Mouse (Mus musculus) kidney, embryonic 15.5 days (tissue): ENCODE measurements around the gene Coq8b. TPM values are rescaled to one million over a fixed set of nuclear protein-coding genes. Genes with fewer than 3 reads are reported as not detected.
A peak's percentile ranks its signal among the peaks of the same experiment; 100 is the strongest.

Source experiments
- ATAC-seq: fragments of 200-750 bp; cut with Nextera tagmentation; replicated peaks from 2 replicates; pipeline ENCODE4 v1.8.0; 2017; ENCODE audit warnings: moderate TSS enrichment; ENCODE audit not compliant: low FRiP score
- H3K27ac ChIP-seq: fragments of 300-500 bp; sonication (generic); 2 replicates; pipeline ENCODE4 v1.5.1; 2015; ENCODE audit warnings: mild to moderate bottlenecking, inconsistent platforms
- H3K27me3 ChIP-seq: fragments of 300-500 bp; sonication (generic); 2 replicates; pipeline ENCODE4 v1.6.1; 2015; ENCODE audit warnings: inconsistent platforms
- H3K36me3 ChIP-seq: fragments of 300-500 bp; sonication (generic); 2 replicates; pipeline ENCODE4 v1.6.1; 2015; ENCODE audit warnings: inconsistent platforms
- H3K4me1 ChIP-seq: fragments of 300-500 bp; sonication (generic); 2 replicates; pipeline ENCODE4 v1.6.1; 2015; ENCODE audit warnings: inconsistent platforms
- H3K4me2 ChIP-seq: fragments of 300-500 bp; sonication (generic); 2 replicates; pipeline ENCODE4 v1.6.1; 2015; ENCODE audit warnings: moderate library complexity, mild to moderate bottlenecking, inconsistent platforms
- H3K4me3 ChIP-seq: fragments of 300-500 bp; sonication (generic); replicated peaks from 2 replicates; pipeline ENCODE4 v1.5.1; 2015; ENCODE audit warnings: mild to moderate bottlenecking, inconsistent platforms
- H3K9ac ChIP-seq: fragments of 300-500 bp; sonication (generic); 2 replicates; pipeline ENCODE4 v1.6.1; 2015; ENCODE audit warnings: mild to moderate bottlenecking, inconsistent platforms
- H3K9me3 ChIP-seq: fragments of 300-500 bp; sonication (generic); replicated peaks from 2 replicates; pipeline ENCODE4 v1.6.1; 2016; ENCODE audit warnings: inconsistent platforms
- WGBS: fragments of 180-500 bp; shearing (Covaris S2); methylation state at CpG from one replicate; pipeline ENCODE4 v1.1.7; 2015; ENCODE audit warnings: mixed read lengths; 5-methylcytosine and 5-hydroxymethylcytosine counted together
- microRNA counts: library from miRNA; unstranded; fragments of <30 nt; microRNA quantifications from one replicate; lab custom pipeline; 2016
- microRNA-seq: library from miRNA; unstranded; fragments of <30 nt; microRNA quantifications from one replicate; pipeline ENCODE4, GENCODE M21; 2016
- polyA plus RNA-seq: library from polyadenylated mRNA; unstranded; fragments of >200 nt; fragmentation: Nextera tagmentation; extraction: Ambion mirVana; gene quantifications from 2 replicates; pipeline ENCODE4 v1.2.1, GENCODE M21; 2015

Gene Coq8b
- polyA plus RNA-seq, 1 experiment from 2014 or later: 23.1 TPM

GRCm38 (mm10) chr7:27300351-27300750 is 67.5 kb downstream of the Coq8b start:
- H3K36me3 ChIP-seq: no peaks in the 10 kb centered on the region
- no peak overlapping the region for H3K27ac ChIP-seq
- no peak for ATAC-seq
- H3K4me1 ChIP-seq: 0 out of 2 replicates have a peak, but pooled peaks cover 3% of the 10 kb centered on the region
- H3K4me3 ChIP-seq: no peak overlapping the region
- H3K9ac ChIP-seq: no peak overlapping the region
- 83% methylated on average over 4 of the region's 4 CpGs for WGBS
- no peaks in the 10 kb centered on the region for H3K9me3 ChIP-seq
- peaks cover 3% of the 10 kb centered on the region for H3K27me3 ChIP-seq
- H3K4me2 ChIP-seq: no peak overlapping the region

GRCm38 (mm10) chr7:27300801-27301200 is 68.0 kb downstream of the Coq8b start:
- whole genome bisulfite sequencing: 72% methylated on average over 5 of the region's 5 CpGs

GRCm38 (mm10) chr7:27302172-27302571 is 69.3 kb downstream of the Coq8b start:
- 0 out of 2 replicates have a peak, but pooled peaks have one; percentile 37 for ATAC-seq
- peaks cover 3% of the 10 kb centered on the region for H3K27me3 ChIP-seq
- H3K4me3 ChIP-seq: no peak overlapping the region
- WGBS: 10% methylated on average over 11 of the region's 11 CpGs
- H3K27ac ChIP-seq: no peak overlapping the region
- H3K4me1 ChIP-seq: 0 out of 2 replicates have a peak, but pooled peaks cover 9% of the 10 kb centered on the region
- no peaks in the 10 kb centered on the region for H3K9me3 ChIP-seq
- H3K4me2 ChIP-seq: no peak overlapping the region
- H3K9ac ChIP-seq: no peak overlapping the region
- H3K36me3 ChIP-seq: no peaks in the 10 kb centered on the region

More at GRCm38 (mm10) chr7:27300801-27301200, 68.0 kb downstream of the Coq8b start:
- 0 out of 2 replicates have a peak, but pooled peaks cover 3% of the 10 kb centered on the region for H3K4me1 ChIP-seq
- H3K9ac ChIP-seq: no peak overlapping the region
- no peak overlapping the region for H3K27ac ChIP-seq
- H3K9me3 ChIP-seq: no peaks in the 10 kb centered on the region
- ATAC-seq: no peak
- no peak overlapping the region for H3K4me2 ChIP-seq
- no peaks in the 10 kb centered on the region for H3K36me3 ChIP-seq
- H3K27me3 ChIP-seq: peaks cover 3% of the 10 kb centered on the region
- H3K4me3 ChIP-seq: no peak overlapping the region

- H3K36me3 ChIP-seq: no peaks in the 10 kb centered on the region
- no peak overlapping the region for H3K4me3 ChIP-seq
- H3K9ac ChIP-seq: no peak overlapping the region
- H3K4me2 ChIP-seq: no peak overlapping the region
- H3K4me1 ChIP-seq: peaks cover 32% of the 10 kb centered on the region
- WGBS: 82% methylated on average over 17 of the region's 17 CpGs
- peaks cover 6% of the 10 kb centered on the region for H3K27me3 ChIP-seq
- H3K9me3 ChIP-seq: no peaks in the 10 kb centered on the region
- no peak for ATAC-seq
- no peak overlapping the region for H3K27ac ChIP-seq
These were observed 72.4 kb downstream of the Coq8b start for GRCm38 (mm10) chr7:27305091-27305730.

GRCm38 (mm10) chr7:27306161-27307160 is 73.6 kb downstream of the Coq8b start:
- Histone ChIP-seq H3K36me3 (no peaks in the 10 kb centered on the region), H3K9me3 (no peaks in the 10 kb centered on the region), H3K27me3 (peaks cover 11% of the 10 kb centered on the region), H3K27ac (no peak overlapping the region), H3K4me1 (peaks cover 37% of the 10 kb centered on the region), H3K4me2 (no peak overlapping the region), H3K4me3 (no peak overlapping the region), H3K9ac (no peak overlapping the region)
- WGBS: 77% methylated on average over 24 of the region's 24 CpGs
- ATAC-seq: no peak

GRCm38 (mm10) chr7:27307551-27307950 is 74.7 kb downstream of the Coq8b start:
- no peak overlapping the region for H3K9ac ChIP-seq
- WGBS: 74% methylated on average over 9 of the region's 9 CpGs
- no peaks in the 10 kb centered on the region for H3K9me3 ChIP-seq
- peaks cover 15% of the 10 kb centered on the region for H3K27me3 ChIP-seq
- H3K27ac ChIP-seq: no peak overlapping the region
- no peak overlapping the region for H3K4me3 ChIP-seq
- no peak overlapping the region for H3K4me2 ChIP-seq
- ATAC-seq: no peak
- H3K36me3 ChIP-seq: no peaks in the 10 kb centered on the region; the same call in 1 of the 2 replicates
- H3K4me1 ChIP-seq: peaks cover 33% of the 10 kb centered on the region

MicroRNA genes within 50 kb of the gene (microRNA counts, 519-probe panel; counts per million panel counts)
- microRNA mmu-miR-1191 (lab: Ali Mortazavi, UCI): 31.7 counts per million

Small RNAs within 50 kb of the gene (microRNA-seq; reads per million reads assigned to microRNA genes)
- 4.1 reads per million, percentile 21 among the genes with 10 or more reads in this experiment for gene Mir1191

Other genes with a start within 250 kb of the Coq8b start
- 0.12 TPM in 1 of 2 replicates, not detected in the other for gene Cyp2a12, start 203.9 kb upstream of the Coq8b start, polyA plus RNA-seq
- not detected in 2 replicates for gene Cyp2f2, start 113.1 kb upstream of the Coq8b start, polyA plus RNA-seq
- 0.10 TPM in 1 of 2 replicates, not detected in the other for gene Cyp2t4, start 79.3 kb upstream of the Coq8b start, polyA plus RNA-seq
- gene Egln2, start 66.2 kb upstream of the Coq8b start, polyA plus RNA-seq: 65.4 and 74.9 TPM in 2 replicates
- gene Rab4b, start 54.1 kb upstream of the Coq8b start, polyA plus RNA-seq: 60.1 and 66.8 TPM in 2 replicates
- gene Gm21983, start 51.9 kb upstream of the Coq8b start, polyA plus RNA-seq: 1.3 TPM in 1 of 2 replicates, not detected in the other
- gene Mia, start 51.9 kb upstream of the Coq8b start, polyA plus RNA-seq: 18.3 and 20.3 TPM in 2 replicates
- 3.9 and 4.2 TPM in 2 replicates for gene BC024978, start 37.2 kb upstream of the Coq8b start, polyA plus RNA-seq
- gene Snrpa, start 36.8 kb upstream of the Coq8b start, polyA plus RNA-seq: 264 and 278 TPM in 2 replicates
- gene Itpkc, start 4.4 kb upstream of the Coq8b start, polyA plus RNA-seq: 4.4 and 5.2 TPM in 2 replicates
- 15.3 and 18.5 TPM in 2 replicates for gene Numbl, start 25.4 kb downstream of the Coq8b start, polyA plus RNA-seq
- gene Ltbp4, start 104.7 kb downstream of the Coq8b start, polyA plus RNA-seq: 31.0 and 41.7 TPM in 2 replicates
- 43.6 and 53.1 TPM in 2 replicates for gene Shkbp1, start 123.0 kb downstream of the Coq8b start, polyA plus RNA-seq
- gene Gm20479, start 124.4 kb downstream of the Coq8b start, polyA plus RNA-seq: 1.9 TPM in 1 of 2 replicates, not detected in the other
- gene Sptbn4, start 214.7 kb downstream of the Coq8b start, polyA plus RNA-seq: 0.27 and 0.39 TPM in 2 replicates
- gene Blvrb, start 215.0 kb downstream of the Coq8b start, polyA plus RNA-seq: 44.5 and 57.4 TPM in 2 replicates
- gene Sertad3, start 240.7 kb downstream of the Coq8b start, polyA plus RNA-seq: 30.3 and 32.0 TPM in 2 replicates